Mouse (Mus musculus) MEL (cell line): ENCODE measurements around the gene Chrm3. TPM values are rescaled to one million over a fixed set of nuclear protein-coding genes. Genes with fewer than 3 reads are reported as not detected.

Experiments used
- DNase-seq: peaks from one replicate; pipeline ENCODE4 v3.0.0; 2011; ENCODE audit warnings: low read depth, low spot score
- H3K27ac ChIP-seq: 2 replicates; pipeline ENCODE4 v1.5.1; 2012; ENCODE audit warnings: low read depth, mild to moderate bottlenecking, control low read depth, low read length, moderate library complexity; ENCODE audit not compliant: control insufficient read depth
- H3K27me3 ChIP-seq, 2 experiments: fragments of 150-350 bp in 1 of 2; sonication (generic) in 1 of 2; 2 replicates each; pipeline ENCODE4 v1.6.1; 2012; ENCODE audit warnings: low read length in 2 of 2, mild to moderate bottlenecking in 2 of 2, improper control_type of control experiment in 1 of 2, moderate library complexity in 1 of 2; ENCODE audit not compliant: insufficient read depth in 2 of 2, control insufficient read depth in 1 of 2
- H3K36me3 ChIP-seq, 2 experiments: 2 replicates each; pipeline ENCODE4 v1.6.1; 2012 to 2014; ENCODE audit warnings: low read length in 2 of 2, improper control_type of control experiment in 1 of 2, inconsistent platforms in 1 of 2, mild to moderate bottlenecking in 1 of 2; ENCODE audit not compliant: insufficient read depth in 2 of 2, control insufficient read depth in 1 of 2
- H3K4me1 ChIP-seq, 2 experiments: fragments of 150-350 bp in 1 of 2; sonication (generic) in 1 of 2; 2 replicates each; pipeline ENCODE4 v1.6.1; 2012; ENCODE audit warnings: low read length in 2 of 2, improper control_type of control experiment in 1 of 2, mild to moderate bottlenecking in 1 of 2; ENCODE audit not compliant: insufficient read depth in 2 of 2, control insufficient read depth in 1 of 2
- H3K4me3 ChIP-seq, 2 experiments: fragments of 150-350 bp in 1 of 2; sonication (generic) in 1 of 2; 2 replicates each; pipeline ENCODE4 v1.5.1; 2012; ENCODE audit warnings: low read depth in 2 of 2, low read length in 2 of 2, mild to moderate bottlenecking in 2 of 2, moderate library complexity in 2 of 2, control low read depth in 1 of 2, improper control_type of control experiment in 1 of 2; ENCODE audit not compliant: control insufficient read depth in 1 of 2, insufficient read depth in 1 of 2
- H3K79me2 ChIP-seq: 2 replicates; pipeline ENCODE4 v1.6.1; 2012; ENCODE audit warnings: mild to moderate bottlenecking, low read length, moderate library complexity; ENCODE audit not compliant: control insufficient read depth, poor library complexity, insufficient read depth
- H3K9ac ChIP-seq: 2 replicates; pipeline ENCODE4 v1.6.1; 2012; ENCODE audit warnings: low read depth, mild to moderate bottlenecking, control low read depth, low read length, moderate library complexity; ENCODE audit not compliant: control insufficient read depth, poor library complexity, severe bottlenecking
- H3K9me3 ChIP-seq: fragments of 150-350 bp; sonication (generic); replicated peaks from 2 replicates; pipeline ENCODE4 v1.6.1; 2012; ENCODE audit warnings: mild to moderate bottlenecking, low read length, improper control_type of control experiment, moderate library complexity; ENCODE audit not compliant: insufficient read depth
- CTCF ChIP-seq, 3 experiments: IDR thresholded peaks in 2 of 3; conservative IDR thresholded peaks in 1 of 3; 2 replicates each; pipeline ENCODE4 v1.5.1; 2011 to 2012; ENCODE audit warnings: low read length in 3 of 3, low read depth in 2 of 3, mild to moderate bottlenecking in 2 of 3, improper control_type of control experiment in 1 of 3, inconsistent platforms in 1 of 3, mixed read lengths in 1 of 3, moderate library complexity in 1 of 3; ENCODE audit not compliant: control insufficient read depth in 1 of 3, insufficient read depth in 1 of 3, poor library complexity in 1 of 3, severe bottlenecking in 1 of 3
- JUND ChIP-seq: IDR thresholded peaks from 2 replicates; pipeline ENCODE4 v1.6.1; 2011; ENCODE audit warnings: low read depth, mild to moderate bottlenecking, improper control_type of control experiment, low read length
- MAFK ChIP-seq: IDR thresholded peaks from 2 replicates; pipeline ENCODE4 v1.6.1; 2011; ENCODE audit warnings: low read depth, mild to moderate bottlenecking, low read length, improper control_type of control experiment, borderline replicate concordance
- MAX ChIP-seq: IDR thresholded peaks from 2 replicates; pipeline ENCODE4 v1.6.1; 2011; ENCODE audit warnings: low read length, improper control_type of control experiment
- MXI1 ChIP-seq: IDR thresholded peaks from 2 replicates; pipeline ENCODE4 v1.6.1; 2011; ENCODE audit warnings: mild to moderate bottlenecking, low read depth, low read length, improper control_type of control experiment
- MYC ChIP-seq: IDR thresholded peaks from 2 replicates; pipeline ENCODE4 v1.6.1; 2011; ENCODE audit warnings: low read depth, mild to moderate bottlenecking, low read length, improper control_type of control experiment, moderate library complexity
- NRF1 ChIP-seq: IDR thresholded peaks from 2 replicates; pipeline ENCODE4 v1.6.1; 2014; ENCODE audit warnings: low read depth, mild to moderate bottlenecking, inconsistent platforms, low read length, improper control_type of control experiment, moderate library complexity; ENCODE audit not compliant: poor library complexity, insufficient read depth, severe bottlenecking
- POLR2AphosphoS2 ChIP-seq: IDR thresholded peaks from 2 replicates; pipeline ENCODE4 v1.6.1; 2011; ENCODE audit warnings: low read length, improper control_type of control experiment
- POLR2AphosphoS5 ChIP-seq: IDR thresholded peaks from 2 replicates; pipeline ENCODE4 v1.6.1; 2012; ENCODE audit warnings: low read depth, borderline replicate concordance, mild to moderate bottlenecking, inconsistent platforms, low read length, moderate library complexity, mixed read lengths
- SIN3A ChIP-seq: IDR thresholded peaks from 2 replicates; pipeline ENCODE4 v1.6.1; 2012; ENCODE audit warnings: low read length, improper control_type of control experiment, inconsistent platforms
- TBP ChIP-seq: IDR thresholded peaks from 2 replicates; pipeline ENCODE4 v1.8.0; 2011; ENCODE audit warnings: low read depth, low read length, improper control_type of control experiment
- UBTF ChIP-seq: IDR thresholded peaks from 2 replicates; pipeline ENCODE4 v1.6.1; 2012; ENCODE audit warnings: low read depth, mild to moderate bottlenecking, inconsistent platforms, low read length, improper control_type of control experiment, moderate library complexity, borderline replicate concordance; ENCODE audit not compliant: insufficient read depth
- USF1 ChIP-seq: IDR thresholded peaks from 2 replicates; pipeline ENCODE4 v1.6.1; 2014; ENCODE audit warnings: low read depth, mild to moderate bottlenecking, inconsistent platforms, low read length, improper control_type of control experiment, moderate library complexity
- ZC3H11A ChIP-seq: IDR thresholded peaks from 2 replicates; pipeline ENCODE4 v1.6.1; 2012; ENCODE audit warnings: low read depth, mild to moderate bottlenecking, inconsistent platforms, low read length, improper control_type of control experiment
- ZKSCAN1 ChIP-seq: IDR thresholded peaks from 2 replicates; pipeline ENCODE4 v1.6.1; 2012; ENCODE audit warnings: low read depth, mild to moderate bottlenecking, inconsistent platforms, low read length, improper control_type of control experiment, moderate library complexity
- ZMIZ1 ChIP-seq: IDR thresholded peaks from 2 replicates; pipeline ENCODE4 v1.6.1; 2012; ENCODE audit warnings: low read depth, mild to moderate bottlenecking, inconsistent platforms, low read length, improper control_type of control experiment, moderate library complexity
- ZNF384 ChIP-seq: IDR thresholded peaks from 2 replicates; pipeline ENCODE4 v1.6.1; 2012; ENCODE audit warnings: low read depth, mild to moderate bottlenecking, inconsistent platforms, low read length, improper control_type of control experiment
- polyA plus RNA-seq, 2 experiments: library from polyadenylated mRNA; stranded (reverse) in 1 of 2; unstranded in 1 of 2; fragments of >175 nt in 1 of 2; fragments of >200 nt in 1 of 2; gene quantifications; 2 replicates each; pipeline versions ENCODE4 v1.2.1 to v1.2.4; 2012; ENCODE audit warnings: low replicate concordance in 2 of 2, low read depth in 1 of 2; ENCODE audit not compliant: insufficient read length in 2 of 2, insufficient read depth in 1 of 2, missing spikeins in 1 of 2
- total RNA-seq: library from RNA; depleted of rRNA; stranded (reverse); fragments of 300-350 nt; gene quantifications from 2 replicates; pipeline ENCODE4 v1.2.3, GENCODE M21; 2012

The Chrm3 gene
- total and polyA plus RNA-seq, 3 experiments: not detected

GRCm38 (mm10) chr13:9898664-9899369 lies 461.8 kb downstream of the Chrm3 start:
- H3K36me3 ChIP-seq: no peaks in the 10 kb centered on the region
- no peaks in the 10 kb centered on the region for H3K9me3 ChIP-seq
- H3K9ac ChIP-seq: no peak overlapping the region
- TF ChIP-seq TBP (no peak), USF1 (no peak), POLR2AphosphoS5 (no peak), ZMIZ1 (no peak), MAFK (no peak), MAX (no peak), NRF1 (no peak), JUND (no peak), POLR2AphosphoS2 (no peak), ZC3H11A (no peak), CTCF (IDR thresholded peaks at IDR 0.05 in 2 of 3, conservative IDR thresholded peaks at IDR 0.05 in 1 of 3; ENCODE audit: control insufficient read depth in 1 of 3, insufficient read depth in 1 of 3, low read depth in 2 of 3, low read length in 3 of 3, poor library complexity in 1 of 3, severe bottlenecking in 1 of 3) (no peak), ZKSCAN1 (no peak), MYC (no peak), ZNF384 (no peak), UBTF (no peak), MXI1 (no peak)
- TF ChIP-seq, all 39 proteins: peak for 0
- Histone ChIP-seq H3K27ac (no peak overlapping the region), H3K79me2 (no peaks in the 10 kb centered on the region), H3K4me3 (no peak overlapping the region), H3K4me1 (no peaks in the 10 kb centered on the region), H3K27me3 (no peaks in the 10 kb centered on the region; a peak in 1 of 4 replicates)
- no peak for DNase-seq

DNA sequence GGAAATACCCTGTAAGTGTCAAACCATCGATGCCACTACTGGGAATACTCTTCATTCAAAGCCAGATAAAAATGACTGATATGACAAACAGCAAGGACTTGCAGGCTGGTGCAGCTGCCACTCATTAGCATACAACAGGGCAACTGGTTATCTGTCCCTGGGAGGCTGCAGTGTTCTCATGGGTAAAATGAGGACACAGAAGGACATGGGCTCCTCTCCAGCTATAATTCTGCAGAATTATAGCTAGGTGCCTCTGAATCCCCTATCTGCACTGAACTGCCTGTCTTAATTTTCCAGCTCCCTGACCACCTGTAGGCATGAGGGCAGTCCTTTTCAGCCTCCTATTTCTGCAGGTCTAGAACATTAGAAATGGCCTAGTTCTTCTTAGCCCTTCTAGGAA lies 463.4 kb downstream of the Chrm3 start:
- Histone ChIP-seq H3K4me3 (no peak overlapping the region), H3K27me3 (no peaks in the 10 kb centered on the region), H3K79me2 (no peaks in the 10 kb centered on the region), H3K27ac (no peak overlapping the region), H3K9me3 (no peaks in the 10 kb centered on the region), H3K4me1 (no peaks in the 10 kb centered on the region), H3K36me3 (no peaks in the 10 kb centered on the region), H3K9ac (no peak overlapping the region)
- no peak for TF ChIP-seq SIN3A
- no peak for TF ChIP-seq POLR2AphosphoS2
- DNase-seq: no peak
